Comparison of ENCODE assay signal across 7 mouse cellular contexts in the genomic region with DNA sequence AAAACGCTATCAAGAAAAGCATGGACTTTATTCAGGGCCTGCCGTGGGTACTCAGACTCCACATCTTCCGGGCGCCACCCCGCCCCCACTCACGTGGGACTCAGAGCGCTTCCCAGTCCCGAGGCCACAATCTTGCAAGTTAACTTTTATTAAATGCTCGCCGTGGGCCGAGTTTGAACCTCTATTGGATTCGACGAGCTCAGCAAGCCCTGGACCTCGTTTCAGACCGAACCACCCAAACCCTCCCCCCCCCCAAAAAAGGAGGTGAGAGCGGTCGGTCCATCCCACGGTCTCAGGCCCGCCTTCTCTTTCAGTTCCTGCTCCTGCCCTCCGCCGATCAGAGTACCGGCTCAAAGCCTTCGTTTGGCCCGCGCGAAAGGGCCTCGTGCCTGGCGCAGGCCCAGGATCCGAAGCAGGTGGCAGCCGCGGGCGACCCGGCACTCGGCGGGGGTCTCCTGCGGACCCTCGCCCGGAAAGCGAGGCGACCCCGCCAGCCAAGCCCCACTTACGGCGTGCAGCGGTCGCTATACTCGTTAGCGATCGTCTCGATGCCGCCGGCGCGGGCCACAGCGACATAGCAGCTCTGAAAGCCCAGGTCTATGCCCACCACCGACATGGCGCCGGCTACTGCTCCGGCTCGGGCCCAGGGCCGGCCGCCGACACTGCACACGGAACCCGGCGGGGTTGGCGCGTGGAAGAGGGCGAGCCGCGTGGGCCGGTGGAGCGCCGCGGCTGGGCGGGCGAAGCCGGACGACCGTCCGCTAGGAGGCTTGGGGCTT. TPM values are rescaled to one million over a fixed set of nuclear protein-coding genes. Genes with fewer than 3 reads are reported as not detected.
DNase-seq lines count a peak whose midpoint lies in the region; ATAC-seq and TF ChIP-seq lines count a peak whose summit lies in the region.

No protein-coding gene starts in this region.

- peak overlapping the region; percentile 94 for H3K4me3 ChIP-seq in gastrocnemius, adult 2 months

- intact Hi-C loops in gastrocnemius, adult 2 months (cut with DNase I), result loop anchor here (2.0 kb wide), 2 partner anchors 51 to 131 kb away; a partner anchor contains a TSS
- intact Hi-C loops in left cerebral cortex, postnatal 25 days (cut with DNase I), result loop anchor here (2.0 kb wide), 1 partner anchor 51 kb away; a partner anchor contains a TSS

- H3K27ac ChIP-seq in gastrocnemius, adult 2 months, result peak overlapping the region; percentile 99

- peak; percentile 75 for DNase-seq in ZHBTc4 (ENCODE audit: low read depth, low spot score)
- peak; percentile 68 to 70 for DNase-seq in cerebellum, postnatal 10 days
- peak; percentile 74 for DNase-seq in gastrocnemius, adult 2 months
- DNase-seq in induced T-regulatory cell, adult 2 months (ENCODE audit: low read depth), result peak; percentile 85
- DNase-seq in left cerebral cortex, postnatal 25 days (ENCODE audit: low spot score in 2 of 2), result peak; percentile 50 to 56
- DNase-seq in skeletal muscle tissue, adult 2 months (ENCODE audit: low read depth, low spot score), result peak; percentile 46

- TF ChIP-seq CTCF in gastrocnemius, adult 2 months (IDR thresholded peaks at IDR 0.05), result peak; percentile 25

- ATAC-seq in megakaryocyte-erythroid progenitor cell, adult 5-6 weeks (replicated peaks; ENCODE audit: low FRiP score, low TSS enrichment, poor library complexity, severe bottlenecking), result 0 out of 2 replicates have a peak, but pooled peaks have one; percentile 29

RNA-seq across cellular contexts. Expression of a gene that starts 0.5 kb away (rescaled TPM):
- total RNA-seq in gastrocnemius, adult 2 months (2021), result 100 to 1,000 TPM in 1 of 2 experiments, 10 to 100 TPM in 1; 80.2 to 106 TPM
- total RNA-seq in left cerebral cortex, postnatal 25 days (2021), result 100 to 1,000 TPM; 178 to 182 TPM
- 114 and 126 TPM in 2 replicates for total RNA-seq in megakaryocyte-erythroid progenitor cell, adult 5-6 weeks (2014; fragmentation: Nextera tagmentation)
- 598 and 714 TPM in 2 replicates for total RNA-seq in megakaryocyte-erythroid progenitor cell, adult 5-6 weeks (2017)

RNA-seq across cellular contexts. Expression of a gene that starts 24.7 kb away (rescaled TPM):
- total RNA-seq in gastrocnemius, adult 2 months (2021), result 1 to 10 TPM; 5.5 to 9.4 TPM
- total RNA-seq in left cerebral cortex, postnatal 25 days (2021), result 10 to 100 TPM; 13.2 to 15.7 TPM
- 14.9 and 27.5 TPM in 2 replicates for total RNA-seq in megakaryocyte-erythroid progenitor cell, adult 5-6 weeks (2014; fragmentation: Nextera tagmentation)
- total RNA-seq in megakaryocyte-erythroid progenitor cell, adult 5-6 weeks (2017), result 3.8 and 8.7 TPM in 2 replicates

RNA-seq across cellular contexts. Expression of a gene that starts 50.9 kb away (rescaled TPM):
- total RNA-seq in gastrocnemius, adult 2 months (2021), result 100 to 1,000 TPM in 1 of 2 experiments, 10 to 100 TPM in 1; 99.7 to 107 TPM
- 100 to 1,000 TPM; 179 to 194 TPM for total RNA-seq in left cerebral cortex, postnatal 25 days (2021)
- total RNA-seq in megakaryocyte-erythroid progenitor cell, adult 5-6 weeks (2014; fragmentation: Nextera tagmentation), result 55.8 and 78.3 TPM in 2 replicates
- total RNA-seq in megakaryocyte-erythroid progenitor cell, adult 5-6 weeks (2017), result 39.1 and 45.0 TPM in 2 replicates

Comparison
In these comparisons a context has a peak if more than half of its experiments do, and no peak if none do; other contexts are left out.
1. Peak in every context shown above with its lines: DNase-seq, ATAC-seq, H3K4me3 ChIP-seq and H3K27ac ChIP-seq.